Mouse (Mus musculus): ENCODE measurements around the gene Abca1.

Gene Abca1

GRCm38 (mm10) chr4:53121516-53122227, 38.0 kb downstream of the Abca1 start:
- no peaks in the 10 kb centered on the region for H3K27me3 ChIP-seq (ENCODE audit: control insufficient read depth, insufficient read depth, low read length, poor library complexity, severe bottlenecking)
- peak; percentile 55 for DNase-seq (ENCODE audit: low read depth, low spot score)
- H3K36me3 ChIP-seq (ENCODE audit: control insufficient read depth, insufficient read depth, low read length, poor library complexity, severe bottlenecking): peaks cover 14% of the 10 kb centered on the region

DNA sequence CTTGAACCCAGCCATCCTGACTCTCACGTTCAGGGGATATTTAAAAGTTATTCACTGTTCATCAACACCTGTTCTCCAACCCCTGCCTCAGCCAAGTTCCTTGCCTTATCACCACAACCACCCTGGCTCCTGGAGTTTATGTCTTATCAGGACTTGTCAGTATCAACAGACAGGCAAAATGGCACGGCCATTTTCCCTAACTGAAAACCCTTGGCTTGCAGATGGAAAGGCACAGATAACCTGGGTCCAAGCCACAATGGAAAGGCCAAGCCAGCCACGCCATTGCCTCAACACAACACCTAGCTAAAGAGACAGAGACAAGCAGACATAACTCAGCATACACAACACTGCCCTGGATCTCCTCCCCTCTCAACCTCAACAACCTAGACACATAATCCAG, 38.6 kb downstream of the Abca1 start:
- Histone ChIP-seq H3K27me3 (ENCODE audit: control insufficient read depth, insufficient read depth, low read length, poor library complexity, severe bottlenecking) (no peaks in the 10 kb centered on the region), H3K36me3 (ENCODE audit: control insufficient read depth, insufficient read depth, low read length, poor library complexity, severe bottlenecking) (peaks cover 8% of the 10 kb centered on the region; the same call in 1 of the 2 replicates)
- DNase-seq (ENCODE audit: low read depth, low spot score): no peak

- peak; percentile 10 for DNase-seq (ENCODE audit: low read depth, low spot score)
- peaks cover 3% of the 10 kb centered on the region; the same call in 1 of the 2 replicates for H3K36me3 ChIP-seq (ENCODE audit: control insufficient read depth, insufficient read depth, low read length, poor library complexity, severe bottlenecking)
- no peaks in the 10 kb centered on the region for H3K27me3 ChIP-seq (ENCODE audit: control insufficient read depth, insufficient read depth, low read length, poor library complexity, severe bottlenecking)
Observed at GRCm38 (mm10) chr4:53120038-53120685, 39.5 kb downstream of the Abca1 start.

DNA sequence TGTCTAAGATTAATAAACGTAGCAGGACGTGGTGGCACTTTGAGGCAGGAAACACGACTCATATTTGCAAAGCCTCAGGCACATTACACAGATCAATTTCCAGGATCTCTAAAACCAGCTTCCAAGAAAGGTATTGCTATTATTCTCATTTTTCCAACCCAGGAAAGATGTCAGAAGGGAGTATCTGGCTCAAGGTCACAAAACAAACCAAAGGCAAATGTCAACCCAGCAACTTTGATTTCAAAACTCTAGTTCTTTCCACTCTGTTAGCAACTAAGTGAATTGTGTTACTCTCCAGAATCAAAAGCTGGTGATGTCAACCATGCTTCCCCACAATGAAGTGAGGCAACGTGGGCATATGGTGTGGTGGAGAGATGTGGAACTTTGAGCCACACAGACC, 41.1 kb downstream of the Abca1 start:
- DNase-seq (ENCODE audit: low read depth, low spot score): no peak
- H3K27me3 ChIP-seq (ENCODE audit: control insufficient read depth, insufficient read depth, low read length, poor library complexity, severe bottlenecking): no peaks in the 10 kb centered on the region
- H3K36me3 ChIP-seq (ENCODE audit: control insufficient read depth, insufficient read depth, low read length, poor library complexity, severe bottlenecking): no peaks in the 10 kb centered on the region; the same call in 1 of the 2 replicates

DNA sequence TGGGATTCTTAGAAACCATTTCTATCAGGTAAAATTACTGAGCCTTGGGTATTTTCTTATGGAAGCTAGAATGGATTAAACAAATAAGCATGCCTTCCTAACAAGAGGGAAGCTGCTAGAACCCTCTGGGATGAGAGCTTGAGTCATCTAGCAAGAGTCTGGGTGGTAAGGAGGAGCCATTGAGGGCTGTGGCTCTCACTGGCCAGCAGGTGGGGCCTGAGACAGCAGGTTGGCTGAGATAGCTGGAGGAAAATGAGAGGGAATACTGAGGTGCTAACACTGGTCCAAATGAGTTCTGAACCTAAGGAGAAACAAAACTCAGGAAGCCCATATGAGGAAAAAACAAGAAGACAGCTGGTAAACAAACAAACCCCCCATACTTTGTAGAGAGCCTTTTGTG, 42.1 kb downstream of the Abca1 start:
- Histone ChIP-seq H3K36me3 (ENCODE audit: control insufficient read depth, insufficient read depth, low read length, poor library complexity, severe bottlenecking) (no peaks in the 10 kb centered on the region; the same call in 1 of the 2 replicates), H3K27me3 (ENCODE audit: control insufficient read depth, insufficient read depth, low read length, poor library complexity, severe bottlenecking) (no peaks in the 10 kb centered on the region)
- peak; percentile 35 for DNase-seq (ENCODE audit: low read depth, low spot score)

- H3K27me3 ChIP-seq (ENCODE audit: control insufficient read depth, insufficient read depth, low read length, poor library complexity, severe bottlenecking): no peaks in the 10 kb centered on the region
- DNase-seq (ENCODE audit: low read depth, low spot score): no peak
- H3K36me3 ChIP-seq (ENCODE audit: control insufficient read depth, insufficient read depth, low read length, poor library complexity, severe bottlenecking): no peaks in the 10 kb centered on the region; the same call in 1 of the 2 replicates
Observed at GRCm38 (mm10) chr4:53117076-53117475, 42.6 kb downstream of the Abca1 start.

DNA sequence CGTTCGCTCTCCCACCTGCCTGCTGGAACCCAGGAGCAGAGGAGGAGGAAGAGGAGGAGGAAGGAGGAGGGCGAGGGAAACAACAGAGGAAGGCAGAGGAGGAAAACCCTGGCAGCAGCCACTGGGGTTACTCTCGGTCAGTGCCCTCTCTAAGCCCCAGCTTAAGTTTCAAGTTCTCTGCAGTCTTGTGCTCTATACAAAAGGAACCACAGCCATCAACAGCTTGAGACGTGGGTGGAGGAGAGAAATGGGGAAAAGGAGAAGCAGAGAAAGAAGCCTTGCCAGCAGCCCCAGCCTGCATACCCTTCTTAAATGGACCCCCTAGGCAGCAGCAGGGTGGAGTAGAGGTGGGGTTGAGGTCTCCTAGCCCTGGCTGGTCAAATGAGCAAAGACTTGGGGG, 43.8 kb downstream of the Abca1 start:
- peak; percentile 51 for DNase-seq (ENCODE audit: low read depth, low spot score)
- no peaks in the 10 kb centered on the region for H3K27me3 ChIP-seq (ENCODE audit: control insufficient read depth, insufficient read depth, low read length, poor library complexity, severe bottlenecking)

GRCm38 (mm10) chr4:53115410-53115809, 44.3 kb downstream of the Abca1 start:
- Histone ChIP-seq H3K36me3 (ENCODE audit: control insufficient read depth, insufficient read depth, low read length, poor library complexity, severe bottlenecking) (no peaks in the 10 kb centered on the region; the same call in 1 of the 2 replicates), H3K27me3 (ENCODE audit: control insufficient read depth, insufficient read depth, low read length, poor library complexity, severe bottlenecking) (no peaks in the 10 kb centered on the region)
- no peak for DNase-seq (ENCODE audit: low read depth, low spot score)

More for the DNA sequence above, 43.8 kb downstream of the Abca1 start:
- no peaks in the 10 kb centered on the region; the same call in 1 of the 2 replicates for H3K36me3 ChIP-seq (ENCODE audit: control insufficient read depth, insufficient read depth, low read length, poor library complexity, severe bottlenecking)

GRCm38 (mm10) chr4:53111919-53112355, 47.8 kb downstream of the Abca1 start:
- Histone ChIP-seq H3K36me3 (ENCODE audit: control insufficient read depth, insufficient read depth, low read length, poor library complexity, severe bottlenecking) (peaks cover 12% of the 10 kb centered on the region), H3K27me3 (ENCODE audit: control insufficient read depth, insufficient read depth, low read length, poor library complexity, severe bottlenecking) (no peaks in the 10 kb centered on the region)
- no peak for DNase-seq (ENCODE audit: low read depth, low spot score)

DNA sequence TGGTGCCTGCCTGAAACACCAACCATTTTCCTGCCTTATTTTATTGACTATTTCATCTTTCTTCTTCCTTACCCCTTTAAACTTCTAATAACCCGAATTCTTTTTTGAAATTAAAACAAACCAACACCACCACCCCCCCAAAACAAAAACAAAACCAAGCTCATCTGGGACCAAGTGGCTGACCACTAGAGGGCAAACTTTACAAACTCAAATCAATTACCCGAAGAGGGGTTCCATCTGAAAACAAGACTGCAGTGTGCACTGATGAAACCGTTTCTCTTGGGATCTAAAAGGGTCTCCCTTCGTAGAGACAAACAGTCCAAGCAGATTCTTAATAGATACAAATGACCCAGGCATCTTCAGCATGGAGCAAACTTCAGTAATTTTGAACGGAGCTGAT, 49.3 kb downstream of the Abca1 start:
- peaks cover 24% of the 10 kb centered on the region for H3K36me3 ChIP-seq (ENCODE audit: control insufficient read depth, insufficient read depth, low read length, poor library complexity, severe bottlenecking)
- peak; percentile 67 for DNase-seq (ENCODE audit: low read depth, low spot score)
- no peaks in the 10 kb centered on the region for H3K27me3 ChIP-seq (ENCODE audit: control insufficient read depth, insufficient read depth, low read length, poor library complexity, severe bottlenecking)

GRCm38 (mm10) chr4:53109381-53109928, 50.2 kb downstream of the Abca1 start:
- no peak for DNase-seq (ENCODE audit: low read depth, low spot score)
- H3K36me3 ChIP-seq (ENCODE audit: control insufficient read depth, insufficient read depth, low read length, poor library complexity, severe bottlenecking): peaks cover 26% of the 10 kb centered on the region
- no peaks in the 10 kb centered on the region for H3K27me3 ChIP-seq (ENCODE audit: control insufficient read depth, insufficient read depth, low read length, poor library complexity, severe bottlenecking)

DNA sequence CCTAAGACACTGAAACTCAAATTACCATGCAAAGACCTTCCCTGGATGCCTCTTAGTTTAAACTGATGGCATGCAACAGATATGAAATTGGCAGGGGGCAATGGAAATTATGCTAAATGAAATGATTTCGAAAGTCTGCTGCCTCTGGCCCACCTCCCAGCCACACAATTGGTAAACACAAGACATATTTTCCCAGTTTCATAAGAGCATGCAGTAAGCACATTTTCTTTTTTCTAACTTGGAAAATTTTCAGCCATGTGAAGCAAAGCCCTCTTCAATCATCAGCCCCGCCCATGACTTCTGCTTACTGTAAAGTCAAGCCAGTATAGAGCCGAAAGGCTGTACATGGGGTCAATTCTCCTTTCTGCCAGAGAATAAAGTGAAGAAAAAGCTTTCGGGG, 51.5 kb downstream of the Abca1 start:
- H3K36me3 ChIP-seq (ENCODE audit: control insufficient read depth, insufficient read depth, low read length, poor library complexity, severe bottlenecking): peaks cover 26% of the 10 kb centered on the region
- DNase-seq (ENCODE audit: low read depth, low spot score): no peak
- no peaks in the 10 kb centered on the region for H3K27me3 ChIP-seq (ENCODE audit: control insufficient read depth, insufficient read depth, low read length, poor library complexity, severe bottlenecking)

DNA sequence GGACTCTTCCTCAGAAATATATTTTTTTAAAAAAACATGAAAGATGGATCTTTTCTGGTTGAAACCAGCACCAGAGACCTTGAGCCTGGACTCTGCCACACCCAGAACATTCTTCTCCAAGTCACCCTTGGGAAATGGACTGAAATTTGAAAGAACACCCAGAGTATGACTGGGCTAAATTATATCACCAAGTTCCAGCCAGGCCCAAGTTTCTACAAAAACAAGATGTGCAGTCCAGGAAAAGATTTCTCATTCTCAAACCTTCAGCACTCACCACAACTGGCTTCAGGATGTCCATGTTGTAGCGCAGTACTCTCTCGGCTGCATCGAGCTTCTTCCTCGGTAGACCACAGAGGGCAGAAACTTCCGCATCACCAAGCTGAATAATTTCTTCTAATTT, 53.0 kb downstream of the Abca1 start:
- peaks cover 26% of the 10 kb centered on the region for H3K36me3 ChIP-seq (ENCODE audit: control insufficient read depth, insufficient read depth, low read length, poor library complexity, severe bottlenecking)
- no peaks in the 10 kb centered on the region for H3K27me3 ChIP-seq (ENCODE audit: control insufficient read depth, insufficient read depth, low read length, poor library complexity, severe bottlenecking)
- no peak for DNase-seq (ENCODE audit: low read depth, low spot score)

- no peak for DNase-seq (ENCODE audit: low read depth, low spot score)
- peaks cover 26% of the 10 kb centered on the region for H3K36me3 ChIP-seq (ENCODE audit: control insufficient read depth, insufficient read depth, low read length, poor library complexity, severe bottlenecking)
- H3K27me3 ChIP-seq (ENCODE audit: control insufficient read depth, insufficient read depth, low read length, poor library complexity, severe bottlenecking): no peaks in the 10 kb centered on the region
Observed at GRCm38 (mm10) chr4:53106071-53106470, 53.6 kb downstream of the Abca1 start.

DNA sequence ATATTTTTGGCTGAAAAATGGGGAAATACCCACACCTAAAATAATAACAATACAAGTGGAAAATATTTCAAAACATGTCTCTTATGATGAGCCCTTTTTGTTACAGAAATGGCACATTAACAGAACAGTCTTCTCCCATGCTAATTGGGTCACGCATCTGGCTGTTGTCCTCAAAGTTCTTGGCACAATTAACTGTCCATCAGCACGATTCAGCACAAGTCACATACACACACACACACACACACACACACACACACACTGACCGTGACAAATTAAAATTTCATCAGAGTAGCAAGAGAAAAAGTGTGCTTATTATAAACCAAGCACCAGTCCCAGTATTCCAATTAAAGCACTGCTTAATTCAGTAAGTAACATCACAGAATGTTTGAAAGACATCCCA, 55.1 kb downstream of the Abca1 start:
- Histone ChIP-seq H3K27me3 (ENCODE audit: control insufficient read depth, insufficient read depth, low read length, poor library complexity, severe bottlenecking) (no peaks in the 10 kb centered on the region), H3K36me3 (ENCODE audit: control insufficient read depth, insufficient read depth, low read length, poor library complexity, severe bottlenecking) (peaks cover 27% of the 10 kb centered on the region)
- no peak for DNase-seq (ENCODE audit: low read depth, low spot score)

Data from splenic B cell, adult 2 months (primary cell).